Mouse (Mus musculus): ENCODE results near the gene Cox6a2. TPM values are rescaled to one million over a fixed set of nuclear protein-coding genes. Genes with fewer than 3 reads are reported as not detected.
"Not testable (repeated sequence)": the region's sequence is repeated elsewhere in the genome, so short reads cannot be mapped to it uniquely, and the experiment has no call there.

Gene Cox6a2
- total and polyA plus RNA-seq, 3 experiments = 0.70 to 4.1 (median 1.1) TPM

- DNase-seq (ENCODE audit: extremely low read depth) = no peak
- Histone ChIP-seq H3K9me3 (replicated peaks; ENCODE audit: low read length) (no peaks in the 10 kb centered on the region), H3K79me2 (replicated peaks; ENCODE audit: control insufficient read depth, extremely low read depth, insufficient read depth, poor library complexity, severe bottlenecking) (no peaks in the 10 kb centered on the region), H3K27ac (ENCODE audit: insufficient read depth, low read depth) (no peak overlapping the region), H3K27me3 (replicated peaks) (no peaks in the 10 kb centered on the region), H3K4me3 (replicated peaks in 1 of 3; ENCODE audit: low read depth in 2 of 3, low read length in 2 of 3, poor library complexity in 1 of 3) (no peak overlapping the region), H3K4me2 (ENCODE audit: insufficient read depth, low read depth, poor library complexity, severe bottlenecking) (no peak overlapping the region), H3K4me1 (ENCODE audit: control insufficient read depth in 1 of 2, insufficient read depth in 2 of 2) (peaks cover 4 to 6% of the 10 kb centered on the region in 2 experiments; a peak in 2 of 4 replicates), H3K9ac (ENCODE audit: insufficient read depth, low read depth) (no peak overlapping the region), H3K36me3 (replicated peaks in 1 of 2; ENCODE audit: control insufficient read depth in 1 of 2, insufficient read depth in 1 of 2, low read length in 1 of 2) (no peaks in the 10 kb centered on the region)
- dilution Hi-C loops (cut with MboI; ENCODE audit: extremely low pct_ligation_motif_present, extremely low pct_unique_long_range_greater_than_20kb, low sequenced_read_pairs) = no loop called here
- in situ Hi-C loops (cut with MboI; ENCODE audit: low pct_ligation_motif_present, low pct_unique_long_range_greater_than_20kb, low sequenced_read_pairs) = no loop called here
- no peak for TF ChIP-seq MAZ (IDR thresholded peaks at IDR 0.05; ENCODE audit: low read depth, low read length)
- no peak for TF ChIP-seq USF1 (IDR thresholded peaks at IDR 0.05; ENCODE audit: low read depth, low read length)
- TF ChIP-seq SMC3 (IDR thresholded peaks at IDR 0.05; ENCODE audit: low read depth, low read length) = no peak
- no peak for TF ChIP-seq E2F4 (IDR thresholded peaks at IDR 0.05; ENCODE audit: insufficient replicate concordance, low read depth, low read length)
- TF ChIP-seq TBP (conservative IDR thresholded peaks at IDR 0.05; ENCODE audit: low read depth, low read length) = no peak
- TF ChIP-seq RAD21 (IDR thresholded peaks at IDR 0.05; ENCODE audit: low read depth, low read length) = no peak
- no peak for TF ChIP-seq CHD2 (IDR thresholded peaks at IDR 0.05; ENCODE audit: low read length)
- TF ChIP-seq SIN3A (IDR thresholded peaks at IDR 0.05; ENCODE audit: low read length) = no peak
- TF ChIP-seq BHLHE40 (IDR thresholded peaks at IDR 0.05; ENCODE audit: low read depth, low read length) = no peak
- no peak for TF ChIP-seq CHD1 (IDR thresholded peaks at IDR 0.05; ENCODE audit: low read depth, low read length)
- TF ChIP-seq ZNF384 (IDR thresholded peaks at IDR 0.05; ENCODE audit: low read depth, low read length) = no peak
- no peak for TF ChIP-seq UBTF (IDR thresholded peaks at IDR 0.05; ENCODE audit: low read depth, low read length)
- TF ChIP-seq NRF1 (IDR thresholded peaks at IDR 0.05; ENCODE audit: low read depth, low read length) = no peak
- TF ChIP-seq MAFK (IDR thresholded peaks at IDR 0.05; ENCODE audit: insufficient replicate concordance, low read length) = no peak
Observed at GRCm38 (mm10) chr7:128164001-128164400, 42.2 kb downstream of the Cox6a2 start.

- H3K36me3 ChIP-seq (replicated peaks in 1 of 2; ENCODE audit: control insufficient read depth in 1 of 2, insufficient read depth in 1 of 2, low read length in 1 of 2); dilution Hi-C loops (cut with MboI; ENCODE audit: extremely low pct_ligation_motif_present, extremely low pct_unique_long_range_greater_than_20kb, low sequenced_read_pairs); H3K4me2 ChIP-seq (ENCODE audit: insufficient read depth, low read depth, poor library complexity, severe bottlenecking); in situ Hi-C loops (cut with MboI; ENCODE audit: low pct_ligation_motif_present, low pct_unique_long_range_greater_than_20kb, low sequenced_read_pairs); H3K79me2 ChIP-seq (replicated peaks; ENCODE audit: control insufficient read depth, extremely low read depth, insufficient read depth, poor library complexity, severe bottlenecking); H3K4me1 ChIP-seq (ENCODE audit: control insufficient read depth in 1 of 2, insufficient read depth in 2 of 2); DNase-seq (ENCODE audit: extremely low read depth); H3K27me3 ChIP-seq (replicated peaks); H3K4me3 ChIP-seq (replicated peaks in 1 of 3; ENCODE audit: low read depth in 2 of 3, low read length in 2 of 3, poor library complexity in 1 of 3); H3K9me3 ChIP-seq (replicated peaks; ENCODE audit: low read length); H3K27ac ChIP-seq (ENCODE audit: insufficient read depth, low read depth); H3K9ac ChIP-seq (ENCODE audit: insufficient read depth, low read depth): not testable (repeated sequence)
Observed at GRCm38 (mm10) chr7:128158688-128159354, 47.4 kb downstream of the Cox6a2 start.

Other genes with a start within 250 kb of the Cox6a2 start
- gene Fus, start 238.9 kb downstream of the Cox6a2 start, total RNA-seq (2012; rRNA removed) = 57.7 and 61.8 TPM in 2 replicates
- 28.0 and 39.2 TPM in 2 replicates for gene Fus, start 238.9 kb downstream of the Cox6a2 start, total RNA-seq (2014; rRNA removed)
- gene Fus, start 238.9 kb downstream of the Cox6a2 start, polyA plus RNA-seq (2012; ENCODE audit: insufficient read length, low read depth) = 832 and 848 TPM in 2 replicates
- 51.1 and 52.5 TPM in 2 replicates for gene Pycard, start 212.5 kb downstream of the Cox6a2 start, total RNA-seq (2012; rRNA removed)
- gene Pycard, start 212.5 kb downstream of the Cox6a2 start, total RNA-seq (2014; rRNA removed) = 5.1 and 5.3 TPM in 2 replicates
- 8.1 and 10.3 TPM in 2 replicates for gene Pycard, start 212.5 kb downstream of the Cox6a2 start, polyA plus RNA-seq (2012; ENCODE audit: insufficient read length, low read depth)
- gene Trim72, start 202.4 kb downstream of the Cox6a2 start, total RNA-seq (2012; rRNA removed) = 0.13 TPM in 1 of 2 replicates, not detected in the other
- gene Trim72, start 202.4 kb downstream of the Cox6a2 start, total RNA-seq (2014; rRNA removed) = not detected in 2 replicates
- gene Trim72, start 202.4 kb downstream of the Cox6a2 start, polyA plus RNA-seq (2012; ENCODE audit: insufficient read length, low read depth) = not detected in 2 replicates
- 0.13 TPM in 2 replicates for gene Itgam, start 143.7 kb downstream of the Cox6a2 start, total RNA-seq (2012; rRNA removed)
- 0.48 and 0.50 TPM in 2 replicates for gene Itgam, start 143.7 kb downstream of the Cox6a2 start, total RNA-seq (2014; rRNA removed)
- gene Itgam, start 143.7 kb downstream of the Cox6a2 start, polyA plus RNA-seq (2012; ENCODE audit: insufficient read length, low read depth) = 1.1 TPM in 2 replicates
- gene Gm49368, start 143.7 kb downstream of the Cox6a2 start, total RNA-seq (2012; rRNA removed) = not detected in 2 replicates
- not detected in 2 replicates for gene Gm49368, start 143.7 kb downstream of the Cox6a2 start, total RNA-seq (2014; rRNA removed)
- not detected in 2 replicates for gene Gm49368, start 143.7 kb downstream of the Cox6a2 start, polyA plus RNA-seq (2012; ENCODE audit: insufficient read length, low read depth)
- gene Itgax, start 76.8 kb downstream of the Cox6a2 start, total RNA-seq (2012; rRNA removed) = 0.17 and 0.21 TPM in 2 replicates
- 0.26 and 0.51 TPM in 2 replicates for gene Itgax, start 76.8 kb downstream of the Cox6a2 start, total RNA-seq (2014; rRNA removed)
- 0.93 and 0.99 TPM in 2 replicates for gene Itgax, start 76.8 kb downstream of the Cox6a2 start, polyA plus RNA-seq (2012; ENCODE audit: insufficient read length, low read depth)
- gene Itgad, start 52.0 kb downstream of the Cox6a2 start, total RNA-seq (2012; rRNA removed) = not detected in 2 replicates
- not detected in 2 replicates for gene Itgad, start 52.0 kb downstream of the Cox6a2 start, total RNA-seq (2014; rRNA removed)
- gene Itgad, start 52.0 kb downstream of the Cox6a2 start, polyA plus RNA-seq (2012; ENCODE audit: insufficient read length, low read depth) = not detected in 2 replicates
- gene Armc5, start 31.0 kb upstream of the Cox6a2 start, total RNA-seq (2012; rRNA removed) = 10.7 and 11.6 TPM in 2 replicates
- gene Armc5, start 31.0 kb upstream of the Cox6a2 start, total RNA-seq (2014; rRNA removed) = 5.0 and 6.0 TPM in 2 replicates
- 12.2 and 14.4 TPM in 2 replicates for gene Armc5, start 31.0 kb upstream of the Cox6a2 start, polyA plus RNA-seq (2012; ENCODE audit: insufficient read length, low read depth)
- 3.2 TPM in 2 replicates for gene 9130023H24Rik, start 31.6 kb upstream of the Cox6a2 start, total RNA-seq (2012; rRNA removed)
- 2.1 and 2.2 TPM in 2 replicates for gene 9130023H24Rik, start 31.6 kb upstream of the Cox6a2 start, total RNA-seq (2014; rRNA removed)
- gene 9130023H24Rik, start 31.6 kb upstream of the Cox6a2 start, polyA plus RNA-seq (2012; ENCODE audit: insufficient read length, low read depth) = 1.7 and 2.1 TPM in 2 replicates
- gene Tgfb1i1, start 40.4 kb upstream of the Cox6a2 start, total RNA-seq (2012; rRNA removed) = 0.17 TPM in 1 of 2 replicates, not detected in the other
- not detected in 2 replicates for gene Tgfb1i1, start 40.4 kb upstream of the Cox6a2 start, total RNA-seq (2014; rRNA removed)
- gene Tgfb1i1, start 40.4 kb upstream of the Cox6a2 start, polyA plus RNA-seq (2012; ENCODE audit: insufficient read length, low read depth) = 0.36 and 0.55 TPM in 2 replicates
- gene Slc5a2, start 59.3 kb upstream of the Cox6a2 start, total RNA-seq (2012; rRNA removed) = 0.21 and 0.25 TPM in 2 replicates
- gene Slc5a2, start 59.3 kb upstream of the Cox6a2 start, total RNA-seq (2014; rRNA removed) = not detected in 2 replicates
- gene Slc5a2, start 59.3 kb upstream of the Cox6a2 start, polyA plus RNA-seq (2012; ENCODE audit: insufficient read length, low read depth) = not detected in 2 replicates
- 6.1 and 8.1 TPM in 2 replicates for gene BC017158, start 91.8 kb upstream of the Cox6a2 start, total RNA-seq (2012; rRNA removed)
- gene BC017158, start 91.8 kb upstream of the Cox6a2 start, total RNA-seq (2014; rRNA removed) = 4.7 and 4.9 TPM in 2 replicates
- 11.5 and 14.5 TPM in 2 replicates for gene BC017158, start 91.8 kb upstream of the Cox6a2 start, polyA plus RNA-seq (2012; ENCODE audit: insufficient read length, low read depth)
- 7.4 and 11.7 TPM in 2 replicates for gene Rgs10, start 212.4 kb upstream of the Cox6a2 start, total RNA-seq (2012; rRNA removed)
- gene Rgs10, start 212.4 kb upstream of the Cox6a2 start, total RNA-seq (2014; rRNA removed) = 4.3 and 6.5 TPM in 2 replicates
- gene Rgs10, start 212.4 kb upstream of the Cox6a2 start, polyA plus RNA-seq (2012; ENCODE audit: insufficient read length, low read depth) = 5.4 and 8.3 TPM in 2 replicates

Measured in CH12.LX (cell line).